Mouse (Mus musculus): ENCODE measurements around the gene Them7.

- TF ChIP-seq CTCF (IDR thresholded peaks at IDR 0.05; ENCODE audit: low read depth, low read length) (no peak), GATA1 (IDR thresholded peaks at IDR 0.05; ENCODE audit: borderline replicate concordance, low read length) (no peak), POLR2AphosphoS5 (IDR thresholded peaks at IDR 0.05; ENCODE audit: insufficient replicate concordance, low read depth, low read length) (no peak)
Measured at GRCm38 (mm10) chr2:105416660-105417348, 192.7 kb downstream of the Them7 start.
